Mouse (Mus musculus) CH12.LX (cell line): ENCODE measurements at regions not wholly inside any gene's neighbourhood (a gene's known extent, or its start where the extent isn't known, plus 50 kb on each side); places are given as distances from the start of the nearest gene placed in this dataset.

Experiments
- DNase-seq: peaks from one replicate; pipeline ENCODE4 v3.0.0-alpha.2; 2013; ENCODE audit errors: extremely low read depth
- H3K27ac ChIP-seq: 2 replicates; pipeline ENCODE4 v1.5.1; 2012; ENCODE audit warnings: low read depth, mild to moderate bottlenecking, control low read depth, moderate library complexity; ENCODE audit not compliant: insufficient read depth
- H3K27me3 ChIP-seq: replicated peaks from 2 replicates; pipeline ENCODE3; 2012; ENCODE audit warnings: inconsistent platforms
- H3K36me3 ChIP-seq, 2 experiments: replicated peaks in 1 of 2; 2 replicates each; pipeline versions ENCODE3 to v1.6.1; 2012; ENCODE audit warnings: inconsistent platforms in 1 of 2, low read length in 1 of 2, mild to moderate bottlenecking in 1 of 2, mixed read lengths in 1 of 2, moderate library complexity in 1 of 2; ENCODE audit not compliant: control insufficient read depth in 1 of 2, insufficient read depth in 1 of 2
- H3K4me1 ChIP-seq, 2 experiments: 2 replicates each; pipeline ENCODE4 v1.6.1; 2012; ENCODE audit warnings: inconsistent platforms in 1 of 2, moderate library complexity in 1 of 2; ENCODE audit not compliant: insufficient read depth in 2 of 2, control insufficient read depth in 1 of 2
- H3K4me2 ChIP-seq: 2 replicates; pipeline ENCODE4 v1.6.1; 2012; ENCODE audit warnings: low read depth, mild to moderate bottlenecking, control low read depth; ENCODE audit not compliant: poor library complexity, insufficient read depth, severe bottlenecking
- H3K4me3 ChIP-seq, 3 experiments: fragments of 150-350 bp in 1 of 3; sonication (generic) in 1 of 3; replicated peaks in 1 of 3; 2 replicates each; pipeline versions ENCODE3 to v1.5.1; 2011 to 2012; ENCODE audit warnings: low read depth in 2 of 3, low read length in 2 of 3, mild to moderate bottlenecking in 2 of 3, moderate library complexity in 2 of 3, control low read depth in 1 of 3, improper control_type of control experiment in 1 of 3, inconsistent platforms in 1 of 3, mixed read lengths in 1 of 3; ENCODE audit not compliant: poor library complexity in 1 of 3
- H3K79me2 ChIP-seq: replicated peaks from 2 replicates; pipeline ENCODE4 v1.6.1; 2012; ENCODE audit warnings: mild to moderate bottlenecking, moderate library complexity; ENCODE audit not compliant: control insufficient read depth, poor library complexity, insufficient read depth, severe bottlenecking; ENCODE audit errors: extremely low read depth
- H3K9ac ChIP-seq: 2 replicates; pipeline ENCODE4 v1.6.1; 2012; ENCODE audit warnings: low read depth, mild to moderate bottlenecking, control low read depth, moderate library complexity; ENCODE audit not compliant: insufficient read depth
- H3K9me3 ChIP-seq: replicated peaks from 2 replicates; pipeline ENCODE3; 2012; ENCODE audit warnings: low read length, inconsistent platforms, mixed read lengths
- BHLHE40 ChIP-seq: IDR thresholded peaks from 2 replicates; pipeline ENCODE4 v1.6.1; 2011; ENCODE audit warnings: mild to moderate bottlenecking, low read depth, low read length, improper control_type of control experiment
- CHD1 ChIP-seq: IDR thresholded peaks from 2 replicates; pipeline ENCODE4 v1.6.1; 2012; ENCODE audit warnings: low read depth, low read length, improper control_type of control experiment, inconsistent platforms
- CHD2 ChIP-seq: IDR thresholded peaks from 2 replicates; pipeline ENCODE4 v1.6.1; 2011; ENCODE audit warnings: low read length, improper control_type of control experiment
- CTCF ChIP-seq, 2 experiments: IDR thresholded peaks in 1 of 2; conservative IDR thresholded peaks in 1 of 2; 2 replicates each; pipeline ENCODE4 v1.5.1; 2011 to 2012; ENCODE audit warnings: low read depth in 2 of 2, low read length in 2 of 2, improper control_type of control experiment in 1 of 2, inconsistent platforms in 1 of 2, mild to moderate bottlenecking in 1 of 2, moderate library complexity in 1 of 2
- E2F4 ChIP-seq: IDR thresholded peaks from 2 replicates; pipeline ENCODE4 v1.6.1; 2011; ENCODE audit warnings: low read depth, low read length, improper control_type of control experiment; ENCODE audit not compliant: insufficient replicate concordance
- ELF1 ChIP-seq: IDR thresholded peaks from 2 replicates; pipeline ENCODE4 v1.6.1; 2014; ENCODE audit warnings: low read depth, mild to moderate bottlenecking, inconsistent platforms, low read length, improper control_type of control experiment
- EP300 ChIP-seq: IDR thresholded peaks from 2 replicates; pipeline ENCODE4 v1.6.1; 2011; ENCODE audit warnings: low read length, improper control_type of control experiment
- GABPA ChIP-seq: IDR thresholded peaks from 2 replicates; pipeline ENCODE4 v1.6.1; 2012; ENCODE audit warnings: low read depth, low read length, improper control_type of control experiment, inconsistent platforms; ENCODE audit not compliant: insufficient replicate concordance
- HCFC1 ChIP-seq: IDR thresholded peaks from 2 replicates; pipeline ENCODE4 v1.6.1; 2012; ENCODE audit warnings: low read depth, mild to moderate bottlenecking, inconsistent platforms, low read length, improper control_type of control experiment
- IRF4 ChIP-seq: IDR thresholded peaks from 2 replicates; pipeline ENCODE4 v1.6.1; 2014; ENCODE audit warnings: low read depth, mild to moderate bottlenecking, inconsistent platforms, low read length, improper control_type of control experiment
- JUND ChIP-seq: conservative IDR thresholded peaks from 2 replicates; pipeline ENCODE4 v1.6.1; 2011; ENCODE audit warnings: low read depth, low read length, improper control_type of control experiment
- KAT2A ChIP-seq: IDR thresholded peaks from 2 replicates; pipeline ENCODE4 v1.6.1; 2012; ENCODE audit warnings: low read length, improper control_type of control experiment, inconsistent platforms; ENCODE audit not compliant: insufficient replicate concordance
- MAX ChIP-seq: IDR thresholded peaks from 2 replicates; pipeline ENCODE4 v1.6.1; 2011; ENCODE audit warnings: low read length, improper control_type of control experiment
- MEF2A ChIP-seq: IDR thresholded peaks from 2 replicates; pipeline ENCODE4 v1.6.1; 2014; ENCODE audit warnings: low read depth, mild to moderate bottlenecking, inconsistent platforms, low read length, improper control_type of control experiment, borderline replicate concordance
- MXI1 ChIP-seq: IDR thresholded peaks from 2 replicates; pipeline ENCODE4 v1.6.1; 2011; ENCODE audit warnings: mild to moderate bottlenecking, low read depth, low read length, improper control_type of control experiment
- MYC ChIP-seq: IDR thresholded peaks from 2 replicates; pipeline ENCODE4 v1.6.1; 2011; ENCODE audit warnings: low read depth, mild to moderate bottlenecking, improper control_type of control experiment, low read length
- NRF1 ChIP-seq: IDR thresholded peaks from 2 replicates; pipeline ENCODE4 v1.6.1; 2014; ENCODE audit warnings: low read depth, mild to moderate bottlenecking, inconsistent platforms, low read length, improper control_type of control experiment, moderate library complexity
- POLR2AphosphoS2 ChIP-seq: IDR thresholded peaks from 2 replicates; pipeline ENCODE4 v1.6.1; 2011; ENCODE audit warnings: low read depth, low read length, improper control_type of control experiment
- RAD21 ChIP-seq: IDR thresholded peaks from 2 replicates; pipeline ENCODE4 v1.6.1; 2011; ENCODE audit warnings: low read depth, mild to moderate bottlenecking, low read length, improper control_type of control experiment, moderate library complexity
- RCOR1 ChIP-seq: conservative IDR thresholded peaks from 2 replicates; pipeline ENCODE4 v1.6.1; 2012; ENCODE audit warnings: low read depth, mild to moderate bottlenecking, inconsistent platforms, low read length, improper control_type of control experiment
- SMC3 ChIP-seq: IDR thresholded peaks from 2 replicates; pipeline ENCODE4 v1.6.1; 2011; ENCODE audit warnings: low read depth, low read length, improper control_type of control experiment
- TCF12 ChIP-seq: IDR thresholded peaks from 2 replicates; pipeline ENCODE4 v1.6.1; 2014; ENCODE audit warnings: low read depth, mild to moderate bottlenecking, inconsistent platforms, low read length, improper control_type of control experiment
- USF2 ChIP-seq: conservative IDR thresholded peaks from 2 replicates; pipeline ENCODE4 v1.6.1; 2011; ENCODE audit warnings: low read depth, low read length, improper control_type of control experiment
- ZC3H11A ChIP-seq: IDR thresholded peaks from 2 replicates; pipeline ENCODE4 v1.6.1; 2012; ENCODE audit warnings: low read depth, mild to moderate bottlenecking, inconsistent platforms, low read length, improper control_type of control experiment
- ZKSCAN1 ChIP-seq: IDR thresholded peaks from 2 replicates; pipeline ENCODE4 v1.6.1; 2012; ENCODE audit warnings: low read depth, inconsistent platforms, low read length, improper control_type of control experiment, borderline replicate concordance
- ZNF384 ChIP-seq: IDR thresholded peaks from 2 replicates; pipeline ENCODE4 v1.6.1; 2012; ENCODE audit warnings: low read depth, low read length, improper control_type of control experiment, inconsistent platforms
- dilution Hi-C: fragments of 300-500 bp; cut with MboI; formaldehyde crosslinking; loops from 2 replicates; pipeline ENCODE4 v1.14.3; 2020; ENCODE audit warnings: low sequenced_read_pairs; ENCODE audit not compliant: extremely low pct_unique_long_range_greater_than_20kb, extremely low pct_ligation_motif_present
- in situ Hi-C: fragments of 300-500 bp; cut with MboI; formaldehyde crosslinking; loops from 3 replicates; pipeline ENCODE4 v1.14.3; 2019; ENCODE audit warnings: low sequenced_read_pairs, low pct_ligation_motif_present, low pct_unique_long_range_greater_than_20kb, mixed read lengths

GRCm38 (mm10) chr19:26151216-26151615 lies 453.6 kb upstream of the Smarca2 start:
- DNase-seq, result no peak
- TF ChIP-seq BHLHE40 (no peak), RAD21 (no peak), GABPA (no peak), MYC (no peak), IRF4 (no peak), EP300 (no peak), SMC3 (no peak), USF2 (no peak), ZKSCAN1 (no peak), MXI1 (no peak), ZC3H11A (no peak), POLR2AphosphoS2 (no peak), HCFC1 (no peak), CHD1 (no peak), E2F4 (no peak), ELF1 (no peak), JUND (no peak), ZNF384 (no peak), CHD2 (no peak)
- TF ChIP-seq, all 38 proteins: peak for 0
- no peaks in the 10 kb centered on the region for H3K9me3 ChIP-seq

GRCm38 (mm10) chr19:26164993-26165392 lies 439.9 kb upstream of the Smarca2 start:
- peaks cover 0 to 6% of the 10 kb centered on the region in 2 experiments; a peak in 1 of 4 replicates for H3K4me1 ChIP-seq
- in situ Hi-C loops, result no loop called here
- no peak for DNase-seq
- H3K9ac ChIP-seq, result no peak overlapping the region
- no peak overlapping the region for H3K4me3 ChIP-seq
- TF ChIP-seq CTCF (conservative IDR thresholded peaks at IDR 0.05 in 1 of 2, IDR thresholded peaks at IDR 0.05 in 1 of 2; ENCODE audit: low read depth in 2 of 2, low read length in 2 of 2), result no peak
- no peak for TF ChIP-seq NRF1
- no peak for TF ChIP-seq KAT2A
- TF ChIP-seq JUND, result no peak
- TF ChIP-seq MAX, result no peak
- TF ChIP-seq RCOR1, result no peak
- TF ChIP-seq MEF2A, result no peak
- TF ChIP-seq MXI1, result no peak
- TF ChIP-seq TCF12, result no peak
- no peak for TF ChIP-seq ZNF384
- TF ChIP-seq GABPA, result no peak
- TF ChIP-seq, all 38 proteins: peak for 0
- H3K79me2 ChIP-seq, result no peaks in the 10 kb centered on the region
- H3K4me2 ChIP-seq, result no peak overlapping the region
- dilution Hi-C loops, result no loop called here
- no peaks in the 10 kb centered on the region for H3K9me3 ChIP-seq
- no peaks in the 10 kb centered on the region for H3K36me3 ChIP-seq
- H3K27ac ChIP-seq, result no peak overlapping the region
- H3K27me3 ChIP-seq, result no peaks in the 10 kb centered on the region

More at GRCm38 (mm10) chr19:26151216-26151615, 453.6 kb upstream of the Smarca2 start:
- in situ Hi-C loops, result no loop called here
- Histone ChIP-seq H3K4me3 (no peak overlapping the region), H3K36me3 (no peaks in the 10 kb centered on the region), H3K4me2 (no peak overlapping the region), H3K4me1 (no peaks in the 10 kb centered on the region), H3K27ac (no peak overlapping the region), H3K79me2 (no peaks in the 10 kb centered on the region), H3K27me3 (no peaks in the 10 kb centered on the region), H3K9ac (no peak overlapping the region)
- dilution Hi-C loops, result no loop called here
